Mouse (Mus musculus) cortical plate, adult 2 months (tissue): Measurements from ENCODE around the gene E030018B13Rik.

Source experiments
- CTCF ChIP-seq: fragments of 200-500 bp; IDR thresholded peaks from 2 replicates; pipeline ENCODE4 v1.5.1; 2011; ENCODE audit warnings: mild to moderate bottlenecking, control low read depth, low read length; ENCODE audit not compliant: insufficient read depth; ENCODE audit errors: extremely low read depth
- POLR2A ChIP-seq: fragments of 200-500 bp; IDR thresholded peaks from 2 replicates; pipeline ENCODE4 v1.6.1; 2011; ENCODE audit warnings: mild to moderate bottlenecking, low read length, control low read depth; ENCODE audit not compliant: insufficient read depth; ENCODE audit errors: extremely low read depth

DNA sequence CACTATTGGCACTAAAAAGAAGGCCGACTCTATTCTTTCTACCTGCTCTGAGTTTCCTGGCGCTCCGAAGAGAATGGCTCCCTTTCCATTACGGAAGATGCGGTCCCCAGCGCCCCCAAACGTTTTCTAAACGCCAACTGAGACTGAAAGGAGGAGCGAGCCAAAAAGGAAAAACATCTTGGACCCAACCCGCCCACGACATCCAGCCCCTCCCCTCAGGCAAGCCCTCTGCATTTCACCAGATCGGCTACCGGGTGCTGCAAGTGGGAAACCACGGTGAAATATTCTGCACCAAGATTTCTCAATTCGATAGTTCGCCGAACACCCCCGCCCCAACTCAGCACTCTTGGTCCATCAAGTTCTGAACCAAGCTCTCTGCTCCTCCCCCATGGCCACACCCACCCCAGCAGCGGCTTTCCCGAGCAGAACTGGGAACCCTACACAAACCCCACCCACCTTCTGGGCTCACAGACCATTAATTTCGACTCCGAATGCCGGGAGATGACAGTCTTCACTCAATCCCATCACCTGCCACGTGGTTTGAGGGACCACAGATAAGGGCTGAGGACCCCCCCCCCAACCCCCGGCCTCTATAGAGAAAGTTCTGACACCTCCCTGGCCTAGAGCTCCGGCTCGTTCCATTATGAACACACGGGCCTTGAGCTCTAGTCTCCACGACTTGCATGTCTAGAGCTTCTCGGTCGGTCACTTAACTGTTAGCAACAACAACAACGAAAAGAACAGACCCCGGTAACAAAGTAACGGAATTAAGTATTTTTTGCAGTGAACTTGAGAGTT lies 19.7 kb downstream of the E030018B13Rik start:
- TF ChIP-seq POLR2A (no peak), CTCF (peak; percentile 34; the same call in 1 of the 2 replicates)
